Comparison of ENCODE assay signal across 24 mouse cellular contexts in genomic region chr1:119163846-119164245, GRCm38 (mm10).
A peak's percentile ranks its signal among the peaks of the same experiment; 100 is the strongest.
DNase-seq lines count a peak whose midpoint lies in the region; ATAC-seq and TF ChIP-seq lines count a peak whose summit lies in the region.
"Had no signal": no experiment of that assay in that cellular context is flagged by ENCODE, and none has a peak within 500 bp of the region (broad histone marks: within the 10 kb centered on the region; RNA-seq: fewer than 3 reads in every experiment).

No protein-coding gene starts in this region.

- TF ChIP-seq EP300 in lung, postnatal 0 days (IDR thresholded peaks at IDR 0.05) = no peak

- TF ChIP-seq CTCF in liver, adult 2 months (IDR thresholded peaks at IDR 0.05; ENCODE audit: low read depth, low read length) = no peak
- no peak for TF ChIP-seq CTCF in lung, postnatal 0 days (IDR thresholded peaks at IDR 0.05)

- no peaks in the 10 kb centered on the region for H3K36me3 ChIP-seq in liver, adult 2 months (ENCODE audit: control insufficient read depth, insufficient read depth, low read length)
- H3K36me3 ChIP-seq in liver, embryonic 11.5 days (ENCODE audit: control insufficient read depth, insufficient read depth, low read length) = no peaks in the 10 kb centered on the region
- H3K36me3 ChIP-seq in lung, postnatal 0 days (ENCODE audit: insufficient read depth, low read length) = no peaks in the 10 kb centered on the region
- no peaks in the 10 kb centered on the region for H3K36me3 ChIP-seq in embryonic facial prominence, embryonic 10.5 days (replicated peaks)
- H3K36me3 ChIP-seq: embryonic facial prominence, embryonic 13.5 days; forebrain, embryonic 12.5 days; heart, embryonic 10.5 days; limb, embryonic 15.5 days; neural tube, embryonic 15.5 days; stomach, embryonic 15.5 days had no signal

- TF ChIP-seq POLR2A in liver, adult 2 months (IDR thresholded peaks at IDR 0.05; ENCODE audit: extremely low read depth, insufficient read depth, low read length) = no peak

- no peaks in the 10 kb centered on the region for H3K79me2 ChIP-seq in liver, adult 2 months (ENCODE audit: control insufficient read depth, insufficient read depth, low read length)

- H3K4me3 ChIP-seq in liver, adult 2 months (ENCODE audit: insufficient read depth, low read depth, low read length) = no peak overlapping the region
- no peak overlapping the region for H3K4me3 ChIP-seq in liver, embryonic 11.5 days (ENCODE audit: low read depth, low read length)
- H3K4me3 ChIP-seq in lung, postnatal 0 days (ENCODE audit: low read depth, low read length) = no peak overlapping the region
- H3K4me3 ChIP-seq in embryonic facial prominence, embryonic 10.5 days = no peak overlapping the region
- H3K4me3 ChIP-seq: embryonic facial prominence, embryonic 13.5 days; erythroblast, embryonic 14.5 days; forebrain, embryonic 12.5 days; heart, embryonic 10.5 days; left cerebral cortex, adult 2 months; limb, embryonic 15.5 days; neural tube, embryonic 15.5 days; stomach, embryonic 15.5 days had no signal

- no peaks in the 10 kb centered on the region for H3K27me3 ChIP-seq in liver, adult 2 months (ENCODE audit: control insufficient read depth, insufficient read depth, low read length)
- no peaks in the 10 kb centered on the region for H3K27me3 ChIP-seq in liver, embryonic 11.5 days (replicated peaks; ENCODE audit: control insufficient read depth, insufficient read depth, low read length)
- no peaks in the 10 kb centered on the region for H3K27me3 ChIP-seq in lung, postnatal 0 days (replicated peaks; ENCODE audit: insufficient read depth, low read length)
- no peaks in the 10 kb centered on the region for H3K27me3 ChIP-seq in embryonic facial prominence, embryonic 10.5 days (replicated peaks; ENCODE audit: low read depth, poor library complexity, severe bottlenecking)
- H3K27me3 ChIP-seq: embryonic facial prominence, embryonic 13.5 days; forebrain, embryonic 12.5 days; limb, embryonic 15.5 days; neural tube, embryonic 15.5 days; stomach, embryonic 15.5 days had no signal

- no peaks in the 10 kb centered on the region for H3K9me3 ChIP-seq in liver, embryonic 11.5 days (ENCODE audit: control insufficient read depth, low read length)
- no peaks in the 10 kb centered on the region for H3K9me3 ChIP-seq in lung, postnatal 0 days (ENCODE audit: low read length)
- H3K9me3 ChIP-seq in embryonic facial prominence, embryonic 10.5 days = no peaks in the 10 kb centered on the region
- H3K9me3 ChIP-seq: embryonic facial prominence, embryonic 13.5 days; forebrain, embryonic 12.5 days; heart, embryonic 10.5 days; limb, embryonic 15.5 days; neural tube, embryonic 15.5 days; stomach, embryonic 15.5 days had no signal

- H3K4me1 ChIP-seq in liver, adult 2 months (ENCODE audit: control insufficient read depth, insufficient read depth, low read length) = peaks cover 9% of the 10 kb centered on the region
- no peaks in the 10 kb centered on the region for H3K4me1 ChIP-seq in liver, embryonic 11.5 days (replicated peaks; ENCODE audit: control insufficient read depth, insufficient read depth, low read length)
- no peaks in the 10 kb centered on the region for H3K4me1 ChIP-seq in lung, postnatal 0 days (ENCODE audit: insufficient read depth, low read depth, low read length)
- peaks cover 6% of the 10 kb centered on the region; the same call in 1 of the 2 replicates for H3K4me1 ChIP-seq in embryonic facial prominence, embryonic 10.5 days
- H3K4me1 ChIP-seq: heart, embryonic 10.5 days; limb, embryonic 15.5 days; neural tube, embryonic 15.5 days; stomach, embryonic 15.5 days had no signal

- H3K27ac ChIP-seq in liver, adult 2 months (replicated peaks; ENCODE audit: insufficient read depth, low read depth, low read length) = peak overlapping the region; percentile 32; the same call in 1 of the 2 replicates
- no peak overlapping the region for H3K27ac ChIP-seq in liver, embryonic 11.5 days (ENCODE audit: low read depth, low read length)
- no peak overlapping the region for H3K27ac ChIP-seq in lung, postnatal 0 days (ENCODE audit: low read length)
- no peak overlapping the region for H3K27ac ChIP-seq in embryonic facial prominence, embryonic 10.5 days (replicated peaks)
- H3K27ac ChIP-seq: embryonic facial prominence, embryonic 13.5 days; forebrain, embryonic 12.5 days; heart, embryonic 10.5 days; hindbrain, embryonic 14.5 days; left cerebral cortex, adult 2 months; limb, embryonic 15.5 days; neural tube, embryonic 15.5 days; stomach, embryonic 15.5 days had no signal

- no peak overlapping the region for H3K9ac ChIP-seq in liver, adult 2 months (ENCODE audit: low read depth, low read length)
- H3K9ac ChIP-seq in liver, embryonic 11.5 days (ENCODE audit: low read depth, low read length) = no peak overlapping the region
- no peak overlapping the region for H3K9ac ChIP-seq in lung, postnatal 0 days (replicated peaks; ENCODE audit: low read depth)
- H3K9ac ChIP-seq: embryonic facial prominence, embryonic 13.5 days; forebrain, embryonic 12.5 days; hindbrain, embryonic 14.5 days; limb, embryonic 15.5 days; neural tube, embryonic 15.5 days; stomach, embryonic 15.5 days had no signal

- no peak overlapping the region for H3K4me2 ChIP-seq in liver, embryonic 11.5 days
- no peak overlapping the region for H3K4me2 ChIP-seq in lung, postnatal 0 days (replicated peaks; ENCODE audit: low read depth, low read length)
- H3K4me2 ChIP-seq: embryonic facial prominence, embryonic 13.5 days; forebrain, embryonic 12.5 days; hindbrain, embryonic 14.5 days; limb, embryonic 15.5 days; neural tube, embryonic 15.5 days; stomach, embryonic 15.5 days had no signal

- DNase-seq in heart, adult 18-20 months = peak; percentile 9 to 20
- no peak for DNase-seq in heart, adult 9 months (ENCODE audit: low spot score in 2 of 2)
- DNase-seq in liver, adult 2 months (ENCODE audit: extremely low read depth, low read depth, low spot score) = peak; percentile 80
- DNase-seq in liver, embryonic 11.5 days (ENCODE audit: low spot score) = no peak
- peak; percentile 11 for DNase-seq in lung, postnatal 36 days
- DNase-seq in lung, postnatal 0 days (ENCODE audit: low spot score) = no peak
- peak; percentile 57 to 62 for DNase-seq in kidney, postnatal 36 days
- no peak for DNase-seq in embryonic facial prominence, embryonic 10.5 days (ENCODE audit: low spot score)
- DNase-seq: cerebellum, adult 11-12 months; cerebellum, postnatal 10 days; heart, postnatal 4 days; layer of hippocampus, adult 9-11 months; right cerebral cortex, postnatal 4 days; thymus, postnatal 25 days had no signal

- ATAC-seq in liver, embryonic 11.5 days (replicated peaks; ENCODE audit: low FRiP score) = no peak
- no peak for ATAC-seq in lung, postnatal 0 days
- ATAC-seq: inflammation-experienced regulatory T-cells, adult 6 months had no signal

Comparison
In these comparisons a context has a peak if more than half of its experiments do, and no peak if none do; other contexts are left out.
1. DNase-seq: peak in heart, adult 18-20 months (2 of 2), liver, adult 2 months (single experiment), lung, postnatal 36 days (single experiment) and kidney, postnatal 36 days (2 of 2); none in heart, adult 9 months (0 of 2), liver, embryonic 11.5 days (single experiment), lung, postnatal 0 days (single experiment) and embryonic facial prominence, embryonic 10.5 days (single experiment).